Mouse (Mus musculus) embryonic facial prominence, embryonic 10.5 days (tissue): Measurements from ENCODE around the gene Parp8. TPM values are rescaled to one million over a fixed set of nuclear protein-coding genes. Genes with fewer than 3 reads are reported as not detected.

Experiments used
- DNase-seq: peaks from one replicate; pipeline ENCODE4 v3.0.0-alpha.2; 2017; ENCODE audit warnings: low spot score
- H3K27ac ChIP-seq: fragments of 300-500 bp; sonication (generic); replicated peaks from 2 replicates; pipeline ENCODE4 v1.5.1; 2016; ENCODE audit warnings: mild to moderate bottlenecking
- H3K27me3 ChIP-seq: fragments of 300-500 bp; sonication (generic); replicated peaks from 2 replicates; pipeline ENCODE4 v1.6.1; 2016; ENCODE audit warnings: low read depth, mild to moderate bottlenecking; ENCODE audit not compliant: poor library complexity, severe bottlenecking
- H3K36me3 ChIP-seq: fragments of 300-500 bp; sonication (generic); replicated peaks from 2 replicates; pipeline ENCODE4 v1.6.1; 2016; ENCODE audit warnings: mild to moderate bottlenecking, moderate library complexity
- H3K4me1 ChIP-seq: fragments of 300-500 bp; sonication (generic); 2 replicates; pipeline ENCODE4 v1.6.1; 2016
- H3K4me3 ChIP-seq: fragments of 300-500 bp; sonication (generic); 2 replicates; pipeline ENCODE4 v1.5.1; 2016; ENCODE audit warnings: mild to moderate bottlenecking, moderate library complexity
- H3K9me3 ChIP-seq: fragments of 300-500 bp; sonication (generic); 2 replicates; pipeline ENCODE4 v1.6.1; 2016; ENCODE audit warnings: mild to moderate bottlenecking
- WGBS: fragments of 180-500 bp; shearing (Covaris S2); methylation state at CpG from one replicate; pipeline ENCODE4 v1.1.7; 2016; 5-methylcytosine and 5-hydroxymethylcytosine counted together
- polyA plus RNA-seq: library from polyadenylated mRNA; unstranded; fragments of >200 nt; fragmentation: Nextera tagmentation; extraction: Ambion mirVana; gene quantifications from 2 replicates; pipeline ENCODE4 v1.2.1, GENCODE M21; 2016

The Parp8 gene
- polyA plus RNA-seq, 1 experiment from 2014 or later: 13.1 TPM

DNA sequence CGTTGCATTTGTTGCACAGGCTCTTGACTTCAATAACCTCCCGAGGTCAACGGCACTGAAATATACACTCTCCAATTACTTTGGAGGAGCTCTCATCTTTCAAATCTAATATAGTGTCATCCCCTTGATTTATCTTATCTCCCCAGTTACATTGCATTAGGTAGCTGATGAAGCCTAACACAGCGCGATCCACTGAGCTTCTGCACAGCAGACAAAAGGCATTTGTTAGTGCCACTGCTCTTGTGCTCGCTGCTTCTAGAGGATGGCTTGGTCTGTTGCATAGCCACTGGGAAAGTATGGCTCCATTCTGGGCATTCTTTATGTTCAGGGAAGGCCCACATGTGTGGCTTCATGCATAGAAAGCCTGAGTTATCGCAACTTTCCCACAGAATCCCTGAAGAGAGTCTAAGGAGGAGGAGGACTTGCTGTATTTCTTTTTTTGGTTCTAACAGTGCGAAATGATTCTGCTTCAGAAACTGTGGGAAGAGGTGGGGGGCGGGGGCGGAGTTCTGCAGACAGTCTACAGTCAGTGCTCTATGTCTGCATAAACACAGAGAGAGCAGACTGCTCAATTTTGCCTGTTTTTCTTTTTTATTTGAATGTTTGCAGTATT lies 145.7 kb downstream of the Parp8 start:
- 80% methylated on average over 10 of the region's 10 CpGs for WGBS
- no peaks in the 10 kb centered on the region for H3K4me1 ChIP-seq
- no peak overlapping the region for H3K4me3 ChIP-seq
- no peak for DNase-seq
- no peak overlapping the region for H3K27ac ChIP-seq
- no peaks in the 10 kb centered on the region for H3K9me3 ChIP-seq
- H3K27me3 ChIP-seq: no peaks in the 10 kb centered on the region
- H3K36me3 ChIP-seq: peaks cover 8% of the 10 kb centered on the region; the same call in 1 of the 2 replicates

GRCm38 (mm10) chr13:116870221-116870620 lies 155.1 kb downstream of the Parp8 start:
- peaks cover 4% of the 10 kb centered on the region; the same call in 1 of the 2 replicates for H3K36me3 ChIP-seq
- no peaks in the 10 kb centered on the region for H3K4me1 ChIP-seq
- H3K27ac ChIP-seq: no peak overlapping the region
- H3K27me3 ChIP-seq: no peaks in the 10 kb centered on the region
- no peaks in the 10 kb centered on the region for H3K9me3 ChIP-seq
- WGBS: 65% methylated on average over 1 of the region's 1 CpGs
- H3K4me3 ChIP-seq: no peak overlapping the region
- no peak for DNase-seq

- H3K27ac ChIP-seq: no peak overlapping the region
- no peak overlapping the region for H3K4me3 ChIP-seq
- WGBS: 90% methylated on average over 5 of the region's 5 CpGs
- no peaks in the 10 kb centered on the region for H3K36me3 ChIP-seq
- DNase-seq: no peak
- H3K9me3 ChIP-seq: no peaks in the 10 kb centered on the region
- no peaks in the 10 kb centered on the region for H3K27me3 ChIP-seq
- no peaks in the 10 kb centered on the region for H3K4me1 ChIP-seq
Observed at GRCm38 (mm10) chr13:116843937-116844336, 181.4 kb downstream of the Parp8 start.

DNA sequence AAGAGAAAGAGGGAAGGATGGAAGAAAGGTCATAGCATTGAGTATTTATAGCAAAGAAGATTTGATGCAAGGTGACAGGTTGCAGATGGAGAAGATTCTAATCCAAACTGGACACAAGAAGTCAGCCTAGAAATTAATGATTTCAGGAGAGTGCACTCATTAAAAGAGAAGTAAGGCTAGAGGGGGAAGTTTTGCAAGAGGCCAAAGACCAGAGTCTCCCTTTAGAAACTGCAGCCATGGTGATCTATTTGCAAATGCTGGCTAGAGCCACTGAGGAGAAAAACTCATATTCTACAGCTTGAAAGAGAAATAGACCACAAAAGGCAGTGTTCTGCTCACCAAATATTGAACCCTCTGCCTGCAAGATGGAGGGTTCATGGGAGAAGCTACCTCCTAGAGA lies 194.4 kb downstream of the Parp8 start:
- H3K27me3 ChIP-seq: no peaks in the 10 kb centered on the region
- H3K9me3 ChIP-seq: no peaks in the 10 kb centered on the region
- no peak overlapping the region for H3K4me3 ChIP-seq
- H3K36me3 ChIP-seq: no peaks in the 10 kb centered on the region
- no peaks in the 10 kb centered on the region for H3K4me1 ChIP-seq
- no peak overlapping the region for H3K27ac ChIP-seq
- DNase-seq: no peak

- no peak for DNase-seq
- no peaks in the 10 kb centered on the region for H3K9me3 ChIP-seq
Observed at GRCm38 (mm10) chr13:116829015-116829414, 196.3 kb downstream of the Parp8 start.

DNA sequence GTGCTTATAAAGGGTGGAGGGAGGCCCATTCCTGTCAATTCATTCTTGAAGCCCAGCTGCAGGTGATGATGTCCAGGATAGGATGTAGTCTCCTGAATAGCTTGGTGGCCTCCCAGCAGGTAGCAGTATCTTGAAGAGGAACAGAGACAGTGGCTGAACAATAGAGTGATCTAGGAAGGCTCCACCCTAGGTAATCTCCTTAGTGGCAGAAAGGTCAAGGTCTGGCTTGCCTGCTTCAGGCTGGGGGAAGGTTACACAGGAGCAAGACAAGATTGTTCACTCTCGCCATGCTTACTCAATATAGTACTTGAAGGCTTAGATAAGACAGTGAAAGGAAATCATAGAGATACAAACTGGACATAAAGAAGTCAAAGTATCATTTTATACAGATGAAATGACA lies 213.9 kb downstream of the Parp8 start:
- no peaks in the 10 kb centered on the region for H3K9me3 ChIP-seq
- DNase-seq: no peak
- H3K4me1 ChIP-seq: no peaks in the 10 kb centered on the region
- H3K27me3 ChIP-seq: no peaks in the 10 kb centered on the region
- no peak overlapping the region for H3K27ac ChIP-seq
- no peaks in the 10 kb centered on the region for H3K36me3 ChIP-seq
- 77% methylated on average over 1 of the region's 1 CpGs for WGBS
- no peak overlapping the region for H3K4me3 ChIP-seq

More at GRCm38 (mm10) chr13:116829015-116829414, 196.3 kb downstream of the Parp8 start:
- no peaks in the 10 kb centered on the region for H3K4me1 ChIP-seq
- H3K27me3 ChIP-seq: no peaks in the 10 kb centered on the region
- H3K27ac ChIP-seq: no peak overlapping the region
- WGBS: 88% methylated on average over 3 of the region's 3 CpGs
- H3K4me3 ChIP-seq: no peak overlapping the region
- no peaks in the 10 kb centered on the region for H3K36me3 ChIP-seq

Other genes starting within 250 kb of the Parp8 start
- gene Emb, start 183.0 kb upstream of the Parp8 start, polyA plus RNA-seq: 49.2 and 54.0 TPM in 2 replicates
- 0.45 and 0.59 TPM in 2 replicates for gene Gm17509, start 195.5 kb upstream of the Parp8 start, polyA plus RNA-seq